Mouse (Mus musculus) ES-Bruce4 (cell line): ENCODE results near the gene Rab5if. TPM values are rescaled to one million over a fixed set of nuclear protein-coding genes. Genes with fewer than 3 reads are reported as not detected.
"Not testable (repeated sequence)": the region's sequence is repeated elsewhere in the genome, so short reads cannot be mapped to it uniquely, and the experiment has no call there.

Experiments used
- H3K27ac ChIP-seq: 2 replicates; pipeline ENCODE4 v1.5.1; 2012; ENCODE audit warnings: low read length, inconsistent platforms; ENCODE audit not compliant: insufficient read depth
- H3K27me3 ChIP-seq: 2 replicates; pipeline ENCODE4 v1.6.1; 2012; ENCODE audit warnings: mild to moderate bottlenecking, low read length, inconsistent platforms; ENCODE audit not compliant: control insufficient read depth, poor library complexity, insufficient read depth, severe bottlenecking
- H3K36me3 ChIP-seq: 2 replicates; pipeline ENCODE4 v1.6.1; 2012; ENCODE audit warnings: inconsistent platforms, mild to moderate bottlenecking, low read length, moderate library complexity; ENCODE audit not compliant: control insufficient read depth, poor library complexity, insufficient read depth, severe bottlenecking
- H3K4me1 ChIP-seq: one replicate; pipeline ENCODE4 v1.8.1; 2011; ENCODE audit warnings: low read length; ENCODE audit not compliant: control insufficient read depth, insufficient read depth
- H3K4me3 ChIP-seq: 2 replicates; pipeline ENCODE4 v1.5.1; 2011; ENCODE audit warnings: low read depth, mild to moderate bottlenecking, low read length
- H3K9ac ChIP-seq: 2 replicates; pipeline ENCODE4 v1.6.1; 2012; ENCODE audit warnings: low read depth, mild to moderate bottlenecking, inconsistent platforms; ENCODE audit not compliant: poor library complexity, severe bottlenecking
- H3K9me3 ChIP-seq: replicated peaks from 2 replicates; pipeline ENCODE4 v1.6.1; 2012; ENCODE audit warnings: mild to moderate bottlenecking, low read length, inconsistent platforms; ENCODE audit not compliant: control insufficient read depth, poor library complexity, insufficient read depth, severe bottlenecking
- CTCF ChIP-seq: IDR thresholded peaks from one replicate; pipeline ENCODE4 v1.8.1; 2011; ENCODE audit warnings: low read depth, low read length
- EP300 ChIP-seq: IDR thresholded peaks from 2 replicates; pipeline ENCODE4 v1.6.1; 2011; ENCODE audit warnings: low read depth, low read length; ENCODE audit not compliant: insufficient read depth
- POLR2A ChIP-seq: IDR thresholded peaks from one replicate; pipeline ENCODE4 v1.8.1; 2011; ENCODE audit warnings: low read length; ENCODE audit not compliant: insufficient read depth
- polyA plus RNA-seq: library from polyadenylated mRNA; stranded (reverse); fragments of >200 nt; gene quantifications from 2 replicates; pipeline ENCODE4 v1.2.4, GENCODE M21; 2011; ENCODE audit warnings: low read depth; ENCODE audit not compliant: missing spikeins, insufficient read depth, insufficient read length

Rab5if gene
- 92.7 and 98.2 TPM in 2 replicates for polyA plus RNA-seq

DNA sequence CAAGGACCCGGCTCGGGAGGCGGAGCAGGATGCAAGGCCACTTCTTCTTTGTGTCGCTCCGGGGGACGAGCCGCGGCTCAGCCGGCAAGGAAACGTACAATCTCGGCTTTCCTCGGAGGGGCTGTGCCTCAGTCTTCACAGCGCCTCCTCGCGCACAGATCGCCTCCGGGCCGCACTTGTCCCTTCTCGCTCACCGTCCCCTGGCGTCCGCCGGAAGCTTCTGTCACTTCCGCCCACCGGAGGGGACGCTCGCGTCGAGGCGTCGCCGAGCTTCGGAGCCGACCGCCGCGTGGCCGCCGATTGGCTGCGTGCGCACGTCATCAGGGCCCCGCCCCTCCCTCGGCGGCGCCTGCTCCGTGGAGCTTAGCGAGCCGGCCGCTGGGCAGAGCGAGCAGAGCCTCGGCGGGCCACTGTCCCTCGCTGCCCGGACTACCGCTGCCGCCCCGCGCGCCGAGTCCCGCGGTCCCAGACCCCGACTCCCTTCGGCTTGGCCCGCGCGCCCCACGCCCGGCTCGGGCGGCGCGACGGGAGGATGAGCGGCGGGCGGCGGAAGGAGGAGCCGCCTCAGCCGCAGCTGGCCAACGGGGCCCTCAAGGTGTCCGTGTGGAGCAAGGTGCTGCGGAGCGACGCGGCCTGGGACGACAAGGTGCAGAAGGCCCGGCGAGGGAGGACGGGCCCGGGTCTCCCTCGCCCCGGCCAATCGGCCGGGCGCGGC is at the start of gene Rab5if:
Gene Rab5if, plus strand, starts transcription at position 357 of the 715 bp plus-strand sequence.
- Histone ChIP-seq H3K9me3 (no peaks in the 10 kb centered on the region), H3K27ac (peak within 1 kb of the TSS; percentile 74), H3K27me3 (no peaks in the 10 kb centered on the region), H3K4me3 (peak within 1 kb of the TSS; percentile 99), H3K4me1 (no peaks in the 10 kb centered on the region), H3K9ac (peak within 1 kb of the TSS; percentile 90), H3K36me3 (peaks cover 21% of the 10 kb centered on the region)
- TF ChIP-seq EP300 (no peak; the same call in 1 of the 2 replicates), CTCF (peak; percentile 45)

DNA sequence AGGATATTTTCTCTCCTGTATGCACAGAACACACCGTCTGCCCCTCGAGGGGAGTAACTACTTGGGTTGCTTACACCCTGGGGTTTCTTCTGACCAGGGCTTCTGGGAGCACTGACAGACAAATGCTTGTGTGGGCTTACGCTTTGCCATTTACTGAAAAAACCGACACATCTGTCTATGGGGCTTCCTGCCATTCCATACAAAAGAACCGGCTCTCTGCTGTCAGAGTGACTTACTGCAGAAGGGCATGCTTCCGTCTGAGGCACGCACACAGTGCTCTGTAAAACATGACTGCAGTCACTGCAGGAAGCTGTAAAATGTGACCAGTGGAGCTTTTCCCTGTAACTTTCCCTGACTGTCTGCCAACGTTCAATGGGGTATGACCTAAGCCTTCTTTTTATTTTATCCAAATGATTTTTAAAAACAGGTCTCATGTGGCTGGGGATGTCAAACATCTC is 48.6 kb upstream of the Rab5if start:
- H3K36me3 ChIP-seq: no peaks in the 10 kb centered on the region
- TF ChIP-seq POLR2A: no peak

DNA sequence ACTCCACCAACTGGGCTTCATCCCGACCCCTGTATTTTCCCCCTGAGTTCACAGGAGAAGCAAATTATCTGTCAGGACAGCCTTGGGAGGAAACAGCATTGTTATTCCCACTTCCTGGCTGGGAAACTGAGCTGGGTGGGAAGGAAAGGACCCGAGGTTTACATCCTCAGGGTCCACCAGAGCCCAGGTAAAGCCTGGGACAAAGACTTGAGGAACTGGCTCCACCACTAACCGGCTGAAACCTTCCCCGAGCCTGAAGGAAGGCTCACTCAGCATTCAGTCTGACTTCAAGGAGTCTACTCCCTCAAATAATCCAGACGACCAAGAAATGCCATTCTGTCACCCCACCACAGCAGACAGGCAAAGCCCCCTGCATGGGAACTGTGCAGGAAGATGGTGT is 48.0 kb upstream of the Rab5if start:
- H3K4me3 ChIP-seq: no peak overlapping the region

More for the DNA sequence above, 48.6 kb upstream of the Rab5if start:
- no peaks in the 10 kb centered on the region for H3K9me3 ChIP-seq
- H3K27ac ChIP-seq: no peak overlapping the region
- H3K27me3 ChIP-seq: no peaks in the 10 kb centered on the region
- H3K4me3 ChIP-seq: no peak overlapping the region
- H3K4me1 ChIP-seq: peaks cover 2% of the 10 kb centered on the region
- no peak overlapping the region for H3K9ac ChIP-seq

DNA sequence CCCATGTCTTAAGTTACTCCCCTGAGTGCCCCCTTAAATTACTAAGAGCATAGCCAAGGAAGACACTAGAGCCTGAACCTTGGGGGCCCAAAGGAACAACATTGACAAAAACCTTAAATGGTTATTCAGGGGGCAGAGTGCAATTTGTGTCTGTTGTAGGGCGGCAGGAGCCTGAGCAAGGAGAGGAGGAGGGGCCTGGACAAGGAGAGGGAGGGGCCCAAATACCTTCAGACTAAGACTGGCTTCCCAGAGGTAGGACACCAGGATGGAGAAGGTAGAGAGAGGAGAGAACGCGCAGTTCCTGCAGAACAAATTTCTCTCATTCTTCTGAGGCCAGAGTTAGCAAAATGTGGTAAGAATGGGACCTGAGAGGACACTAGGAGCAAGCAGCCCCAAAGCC is 47.5 kb upstream of the Rab5if start:
- H3K9ac ChIP-seq: no peak overlapping the region
- no peak for TF ChIP-seq EP300
- no peak for TF ChIP-seq CTCF
- TF ChIP-seq POLR2A: no peak
- H3K4me3 ChIP-seq: no peak overlapping the region
- no peak overlapping the region for H3K27ac ChIP-seq
- no peaks in the 10 kb centered on the region for H3K27me3 ChIP-seq
- no peaks in the 10 kb centered on the region for H3K9me3 ChIP-seq
- no peaks in the 10 kb centered on the region for H3K4me1 ChIP-seq
- H3K36me3 ChIP-seq: no peaks in the 10 kb centered on the region

More for the DNA sequence above, 48.0 kb upstream of the Rab5if start:
- TF ChIP-seq CTCF (no peak), POLR2A (no peak), EP300 (no peak)
- Histone ChIP-seq H3K27me3 (no peaks in the 10 kb centered on the region), H3K9ac (no peak overlapping the region), H3K27ac (no peak overlapping the region), H3K4me1 (no peaks in the 10 kb centered on the region), H3K9me3 (no peaks in the 10 kb centered on the region), H3K36me3 (no peaks in the 10 kb centered on the region)

DNA sequence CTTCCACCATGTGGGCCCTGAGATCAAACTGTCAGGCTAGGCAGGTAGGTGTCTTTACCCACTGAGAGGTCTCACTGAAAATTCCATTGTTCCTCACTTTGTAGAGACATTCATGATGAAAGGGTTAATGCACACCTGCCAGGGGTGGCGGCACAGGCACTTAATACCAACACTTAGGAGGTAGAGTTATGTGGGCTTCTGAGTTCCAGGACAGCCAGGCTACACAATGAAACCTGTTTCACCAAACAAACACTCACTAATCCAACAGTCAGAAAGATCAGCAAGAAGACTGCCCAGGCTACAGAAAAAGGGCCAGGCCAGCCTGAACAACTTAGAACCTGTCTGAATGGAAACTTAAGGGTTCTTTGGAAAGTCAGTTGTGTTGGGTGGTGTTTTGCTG is 46.8 kb upstream of the Rab5if start:
- Histone ChIP-seq H3K9me3 (no peaks in the 10 kb centered on the region), H3K4me3 (no peak overlapping the region), H3K27me3 (no peaks in the 10 kb centered on the region), H3K4me1 (no peaks in the 10 kb centered on the region), H3K27ac (no peak overlapping the region), H3K36me3 (no peaks in the 10 kb centered on the region), H3K9ac (no peak overlapping the region)
- TF ChIP-seq EP300 (no peak), CTCF (no peak), POLR2A (no peak)

DNA sequence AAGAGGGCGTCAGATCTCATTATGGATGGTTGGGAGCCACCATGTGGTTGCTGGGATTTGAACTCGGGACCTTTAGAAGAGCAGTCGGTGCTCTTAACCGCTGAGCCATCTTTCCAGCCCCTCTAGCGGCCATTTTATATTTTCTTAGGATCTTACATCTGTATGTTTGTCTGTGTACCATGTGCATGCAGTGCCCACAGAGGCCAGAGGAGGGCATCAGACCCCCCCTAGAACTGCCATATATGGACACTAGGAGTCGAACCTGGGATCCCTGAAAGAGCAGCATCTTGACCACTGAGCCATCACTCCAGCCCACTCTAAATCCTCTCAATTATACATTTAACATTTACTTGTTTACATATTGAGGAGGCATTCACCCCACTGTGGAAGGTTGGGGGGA is 37.8 kb upstream of the Rab5if start:
- H3K9me3 ChIP-seq, H3K4me3 ChIP-seq, H3K4me1 ChIP-seq, H3K27ac ChIP-seq, H3K36me3 ChIP-seq, H3K9ac ChIP-seq, H3K27me3 ChIP-seq: not testable (repeated sequence)
- peak; percentile 9 for TF ChIP-seq CTCF
